Mouse (Mus musculus) adrenal gland, postnatal 0 days (tissue): ENCODE measurements around the gene Tmem199. TPM values are rescaled to one million over a fixed set of nuclear protein-coding genes. Genes with fewer than 3 reads are reported as not detected.

Source experiments
- polyA plus RNA-seq: library from polyadenylated mRNA; unstranded; fragments of >200 nt; fragmentation: Nextera tagmentation; extraction: Ambion mirVana; gene quantifications from 2 replicates; pipeline ENCODE4 v1.2.1, GENCODE M21; 2015

The Tmem199 gene
- polyA plus RNA-seq, result 49.5 and 55.2 TPM in 2 replicates

DNA sequence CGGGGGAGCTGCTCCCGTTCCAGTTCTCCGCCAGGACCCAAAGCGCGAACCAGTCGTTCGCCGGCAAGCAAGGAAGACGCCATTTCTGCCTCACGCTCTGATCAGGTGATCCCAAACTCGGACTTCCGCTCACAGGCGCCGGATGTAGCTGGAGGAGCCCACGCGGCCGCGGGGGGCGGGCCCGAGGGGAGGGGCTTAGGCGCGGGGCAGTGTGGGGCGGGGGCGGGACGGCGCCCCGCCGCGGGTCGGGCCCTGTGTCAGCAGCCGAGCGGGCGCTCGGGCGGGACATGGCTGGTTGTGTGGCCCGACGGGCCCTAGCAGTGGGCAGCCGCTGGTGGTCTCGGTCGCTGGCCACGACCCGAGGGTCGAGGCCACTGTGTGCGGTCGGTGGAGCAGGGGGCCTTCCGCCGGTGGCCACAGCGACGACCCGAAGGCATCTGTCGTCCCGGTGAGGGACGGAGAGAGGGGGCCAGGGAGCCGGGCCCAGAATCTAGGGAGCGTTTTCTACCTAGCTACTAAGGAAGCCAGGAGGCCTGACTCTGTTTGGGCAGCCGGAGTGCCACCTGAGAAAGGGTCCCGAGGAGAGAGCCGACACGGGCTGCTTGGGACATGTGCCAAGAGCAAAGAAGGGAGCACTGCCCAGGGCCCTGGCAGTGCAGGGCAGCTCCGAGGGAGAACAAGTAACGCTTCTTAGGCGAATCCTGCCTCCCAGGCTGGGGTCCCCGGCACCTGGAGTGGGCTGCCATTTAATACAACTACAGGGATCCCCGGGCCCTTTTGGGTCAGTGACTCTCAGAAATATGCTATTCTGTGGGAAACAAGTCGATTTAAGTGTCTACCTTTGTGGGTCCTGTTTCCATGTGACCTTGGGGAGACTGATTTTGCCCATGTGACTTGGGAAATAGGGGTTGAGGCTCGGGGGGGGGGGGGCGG, at the start of gene Tmem199, which contains the start of gene Poldip2:
Tmem199 (minus strand) TSS at position 148 of the 933 bp plus-strand sequence.
Poldip2 (plus strand) TSS at position 169 of the 933 bp plus-strand sequence.

DNA sequence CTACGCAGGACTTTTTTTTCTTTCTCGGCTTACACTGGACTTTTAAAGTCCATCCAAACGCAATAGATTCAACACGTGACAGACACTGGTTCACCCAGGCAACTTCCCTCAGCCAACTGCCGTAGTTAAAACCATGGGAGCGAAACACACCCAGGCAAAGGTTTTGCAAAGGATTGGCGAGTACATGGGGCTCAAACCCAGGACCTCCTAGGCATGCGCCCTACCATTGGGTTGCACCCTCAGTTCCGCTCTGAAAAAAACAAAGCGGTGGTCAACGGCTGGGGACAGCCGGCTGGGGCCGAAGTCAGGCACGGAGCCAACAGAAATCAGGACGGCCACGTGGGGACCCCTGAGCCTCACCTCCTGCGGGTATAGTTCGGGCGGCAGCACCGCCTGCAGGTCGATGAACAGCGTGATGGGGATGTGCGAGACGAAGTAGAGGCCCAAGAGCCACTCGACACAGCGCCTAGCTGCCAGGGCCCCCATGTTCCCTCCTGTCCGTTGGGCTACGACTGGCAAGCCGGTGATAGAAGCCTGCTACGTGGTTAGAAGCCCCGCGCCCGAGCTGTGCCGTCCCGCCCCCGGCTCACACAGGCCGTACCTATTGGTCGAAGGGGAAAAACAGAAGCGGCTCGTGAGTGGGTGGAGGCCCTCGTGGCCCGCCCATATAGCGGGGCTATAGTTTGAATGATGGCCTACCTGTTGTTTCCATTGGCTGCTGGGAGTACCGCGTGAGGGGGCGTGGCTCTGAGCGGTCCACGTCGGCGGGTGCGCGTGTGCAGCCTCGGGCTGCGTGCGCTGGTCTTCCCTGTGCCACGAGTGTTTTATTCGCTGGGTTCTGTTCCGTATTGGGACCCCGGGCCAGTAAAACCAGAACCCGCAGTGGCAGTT, 38.4 kb upstream of the Tmem199 start, which contains the start of gene Tmem97:
Tmem97 (minus strand) TSS at position 610 of the 891 bp plus-strand sequence.

GRCm38 (mm10) chr11:78536080-78536689, 24.2 kb upstream of the Tmem199 start, which contains the start of the genes Tnfaip1 and Ift20:
Tnfaip1 (minus strand) TSS chr11:78536332.
Ift20 (plus strand) TSS chr11:78536361.

DNA sequence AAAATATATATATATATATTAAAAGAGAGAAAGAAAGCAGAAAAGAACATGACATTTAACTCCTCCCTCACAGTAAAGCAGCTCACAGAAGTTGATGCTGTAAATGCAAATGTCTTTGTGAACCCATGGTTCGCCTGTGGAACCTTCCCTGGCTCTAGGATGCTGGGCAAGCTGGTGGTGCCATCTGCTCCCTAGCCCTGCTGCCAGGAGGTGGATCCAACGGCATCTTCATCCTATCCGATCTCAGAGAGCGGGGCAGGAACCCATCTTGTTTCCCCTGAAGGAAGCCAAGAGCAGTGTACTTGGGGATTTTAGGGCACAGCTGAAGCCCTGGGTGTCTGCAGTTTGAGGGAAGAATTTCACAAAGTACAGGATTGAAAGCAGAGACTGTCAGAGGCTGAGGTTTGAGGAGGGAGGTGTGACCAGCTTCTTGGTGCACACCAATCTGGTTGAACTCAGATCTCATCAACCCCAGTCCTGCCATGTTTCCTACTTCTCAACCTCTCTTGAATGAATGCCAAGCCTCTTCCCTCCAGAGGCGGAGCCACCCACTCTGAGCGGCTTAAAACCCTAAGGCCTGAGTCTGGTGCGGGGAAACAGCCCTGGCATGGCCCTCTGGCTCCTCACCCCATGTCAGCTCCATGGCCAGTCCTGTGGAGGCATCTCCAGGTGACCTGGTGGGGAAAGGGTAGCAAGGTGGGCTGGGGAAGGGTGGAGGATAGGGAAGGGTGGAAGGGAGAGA, 8.9 kb downstream of the Tmem199 start, which contains the start of gene Sebox:
Sebox (plus strand) TSS at position 539 of the 742 bp plus-strand sequence.

GRCm38 (mm10) chr11:78499004-78499403, 13.0 kb downstream of the Tmem199 start, which contains the start of gene Vtn:
Vtn (plus strand) TSS chr11:78499091.

DNA sequence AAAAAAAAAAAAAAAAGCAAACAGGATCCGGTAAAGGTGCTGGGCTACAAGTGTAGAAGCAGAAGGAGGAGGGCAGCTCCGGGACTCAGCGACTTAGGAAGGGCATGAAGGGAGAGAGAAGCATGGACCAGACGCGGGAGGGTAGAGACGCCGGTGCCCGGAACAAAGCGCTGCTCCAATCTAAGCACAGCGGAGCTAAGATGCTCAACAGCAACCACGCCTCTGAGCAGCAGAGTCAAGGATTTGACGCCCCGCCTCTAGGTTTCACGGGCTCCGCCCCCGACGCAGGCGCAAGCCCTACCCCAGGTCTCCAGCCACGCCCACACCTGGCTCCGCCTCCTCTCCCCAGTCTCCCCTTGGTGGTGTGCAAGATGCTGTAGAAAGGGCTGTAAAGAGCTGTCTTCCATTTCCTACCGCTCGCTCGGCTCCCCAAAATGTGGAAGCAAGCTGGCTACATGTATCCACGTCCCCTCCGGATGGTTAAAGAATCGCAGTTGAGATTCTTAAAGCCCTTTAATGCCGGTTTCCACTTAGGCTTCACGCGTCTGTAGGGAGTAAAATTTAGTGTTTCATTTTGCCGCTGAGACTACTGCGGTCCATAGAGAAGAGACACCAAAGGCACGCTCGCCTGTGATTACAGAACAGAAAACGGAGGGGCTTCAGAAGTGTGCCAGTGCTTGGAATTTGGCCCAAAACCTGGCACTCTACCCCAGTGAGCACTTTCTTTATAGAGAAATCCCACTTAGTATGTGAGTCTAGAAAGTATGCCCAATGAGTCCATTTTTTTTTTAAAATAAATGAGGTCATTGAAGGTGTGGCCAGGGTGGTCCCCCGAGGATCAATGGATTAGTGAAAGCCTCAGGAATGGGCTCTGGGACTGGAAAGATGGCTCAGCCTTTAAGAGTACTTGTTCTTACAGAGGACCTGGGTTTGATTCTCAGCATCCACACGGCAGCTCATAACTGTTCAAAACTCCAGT, 14.1 kb downstream of the Tmem199 start, which contains the start of gene Sarm1:
Sarm1 (minus strand) TSS at position 211 of the 979 bp plus-strand sequence.

GRCm38 (mm10) chr11:78465568-78466180, 46.3 kb downstream of the Tmem199 start, which contains the start of gene Slc46a1:
Slc46a1 (plus strand) TSS chr11:78465697.

Other genes with a start within 250 kb of the Tmem199 start
- 0.21 TPM in 1 of 2 replicates, not detected in the other for gene BC030499, start 221.3 kb downstream of the Tmem199 start, polyA plus RNA-seq
- gene Spag5, start 210.6 kb downstream of the Tmem199 start, polyA plus RNA-seq, result 6.4 and 8.2 TPM in 2 replicates
- 13.7 and 19.6 TPM in 2 replicates for gene Aldoc, start 189.2 kb downstream of the Tmem199 start, polyA plus RNA-seq
- gene Pigs, start 183.8 kb downstream of the Tmem199 start, polyA plus RNA-seq, result 50.8 and 80.0 TPM in 2 replicates
- 82.0 and 100 TPM in 2 replicates for gene Unc119, start 168.7 kb downstream of the Tmem199 start, polyA plus RNA-seq
- gene Foxn1, start 125.6 kb downstream of the Tmem199 start, polyA plus RNA-seq, result 0.06 TPM in 1 of 2 replicates, not detected in the other
- 0.11 and 0.21 TPM in 2 replicates for gene Slc13a2, start 90.0 kb downstream of the Tmem199 start, polyA plus RNA-seq
- gene Slc46a1, start 46.5 kb downstream of the Tmem199 start, polyA plus RNA-seq, result 13.1 and 25.8 TPM in 2 replicates
- gene Sarm1, start 14.4 kb downstream of the Tmem199 start, polyA plus RNA-seq, result 5.0 and 7.8 TPM in 2 replicates
- 41.1 and 59.4 TPM in 2 replicates for gene Vtn, start 13.1 kb downstream of the Tmem199 start, polyA plus RNA-seq
- not detected in 2 replicates for gene Sebox, start 8.7 kb downstream of the Tmem199 start, polyA plus RNA-seq
- gene Poldip2, start within 50 bp of the Tmem199 start, polyA plus RNA-seq, result 122 and 191 TPM in 2 replicates
- gene Tnfaip1, start 24.2 kb upstream of the Tmem199 start, polyA plus RNA-seq, result 33.2 and 38.8 TPM in 2 replicates
- gene Ift20, start 24.2 kb upstream of the Tmem199 start, polyA plus RNA-seq, result 193 and 207 TPM in 2 replicates
- 34.3 and 47.6 TPM in 2 replicates for gene Tmem97, start 38.6 kb upstream of the Tmem199 start, polyA plus RNA-seq
- 12.1 and 15.6 TPM in 2 replicates for gene Nlk, start 185.2 kb upstream of the Tmem199 start, polyA plus RNA-seq
- gene Ccnq, start 239.6 kb upstream of the Tmem199 start, polyA plus RNA-seq, result 73.8 and 92.7 TPM in 2 replicates